In genomic region chr5:24620626-24621025, GRCm38 (mm10) we compare ENCODE assay signal across 30 mouse cellular contexts. TPM values are rescaled to one million over a fixed set of nuclear protein-coding genes. Genes with fewer than 3 reads are reported as not detected.
A peak's percentile ranks its signal among the peaks of the same experiment; 100 is the strongest.
DNase-seq lines count a peak whose midpoint lies in the region; ATAC-seq lines count a peak whose summit lies in the region.
"Had no signal": no experiment of that assay in that cellular context is flagged by ENCODE, and none has a peak within 500 bp of the region (broad histone marks: within the 10 kb centered on the region; RNA-seq: fewer than 3 reads in every experiment).

No protein-coding gene starts in this region.

- intact Hi-C loops in heart, postnatal 14 days (cut with DNase I): no loop called here

- no peak for ATAC-seq in limb, embryonic 12.5 days (ENCODE audit: insufficient number of reproducible peaks, insufficient read depth, low FRiP score, low TSS enrichment, low read depth)
- ATAC-seq in limb, embryonic 15.5 days (ENCODE audit: insufficient number of reproducible peaks, low FRiP score, low TSS enrichment, low read depth): no peak
- ATAC-seq: activated CD4-positive, CD25-positive, alpha-beta regulatory T cell, adult 4 months; inflammation-experienced regulatory T-cells, adult 6 months; midbrain, embryonic 13.5 days had no signal

- peak; percentile 26 for DNase-seq in cerebellum, adult 9-10 months
- DNase-seq in cerebellum, postnatal 4 days (ENCODE audit: low spot score in 2 of 2): no peak
- peak; percentile 85 for DNase-seq in heart, adult 11 months
- DNase-seq in heart, postnatal 14 days: no peak
- no peak for DNase-seq in limb, embryonic 10.5 days (ENCODE audit: low spot score)
- DNase-seq: adrenal gland, adult 2 months; adrenal gland, postnatal 36 days; cerebellum, adult 2 months; cerebellum, postnatal 36 days; embryo, embryonic 11 days; gastrocnemius, postnatal 25 days; heart, adult 18-20 months; heart, postnatal 4 days; liver; lung, adult 2 months; right cerebral cortex, postnatal 4 days had no signal

- H3K4me2 ChIP-seq in limb, embryonic 12.5 days: no peak overlapping the region
- no peak overlapping the region for H3K4me2 ChIP-seq in limb, embryonic 15.5 days
- H3K4me2 ChIP-seq: forebrain, embryonic 12.5 days; heart, embryonic 11.5 days; hindbrain, embryonic 14.5 days; midbrain, embryonic 13.5 days; neural tube, embryonic 12.5 days had no signal

- H3K27me3 ChIP-seq in limb, embryonic 12.5 days: peaks cover 49% of the 10 kb centered on the region
- H3K27me3 ChIP-seq in limb, embryonic 10.5 days (ENCODE audit: low read depth, poor library complexity, severe bottlenecking): peaks cover 61% of the 10 kb centered on the region
- H3K27me3 ChIP-seq in limb, embryonic 15.5 days: peaks cover 12% of the 10 kb centered on the region; the same call in 1 of the 2 replicates

- H3K4me3 ChIP-seq in limb, embryonic 12.5 days (replicated peaks): no peak overlapping the region
- no peak overlapping the region for H3K4me3 ChIP-seq in limb, embryonic 10.5 days
- H3K4me3 ChIP-seq in limb, embryonic 15.5 days: no peak overlapping the region
- H3K4me3 ChIP-seq: erythroblast, embryonic 14.5 days; forebrain, embryonic 12.5 days; midbrain, embryonic 13.5 days; neural tube, embryonic 12.5 days had no signal

- WGBS in limb, embryonic 12.5 days: 73% methylated on average over 8 of the region's 8 CpGs
- 72% methylated on average over 8 of the region's 8 CpGs for WGBS in limb, embryonic 10.5 days
- 65% methylated on average over 8 of the region's 8 CpGs for whole genome bisulfite sequencing in limb, embryonic 15.5 days

- no peaks in the 10 kb centered on the region for H3K9me3 ChIP-seq in limb, embryonic 12.5 days
- H3K9me3 ChIP-seq in limb, embryonic 10.5 days (replicated peaks): no peaks in the 10 kb centered on the region
- H3K9me3 ChIP-seq in limb, embryonic 15.5 days: no peaks in the 10 kb centered on the region
- H3K9me3 ChIP-seq: forebrain, embryonic 12.5 days; midbrain, embryonic 13.5 days; neural tube, embryonic 12.5 days had no signal

- H3K36me3 ChIP-seq in limb, embryonic 12.5 days: no peaks in the 10 kb centered on the region
- no peaks in the 10 kb centered on the region for H3K36me3 ChIP-seq in limb, embryonic 10.5 days
- no peaks in the 10 kb centered on the region for H3K36me3 ChIP-seq in limb, embryonic 15.5 days
- H3K36me3 ChIP-seq: forebrain, embryonic 12.5 days; midbrain, embryonic 13.5 days; neural tube, embryonic 12.5 days had no signal

- H3K9ac ChIP-seq in limb, embryonic 12.5 days (replicated peaks): no peak overlapping the region
- H3K9ac ChIP-seq in limb, embryonic 15.5 days: no peak overlapping the region
- H3K9ac ChIP-seq: forebrain, embryonic 12.5 days; hindbrain, embryonic 14.5 days; liver, embryonic 14.5 days; midbrain, embryonic 13.5 days; neural tube, embryonic 12.5 days had no signal

- H3K27ac ChIP-seq in limb, embryonic 12.5 days: peak overlapping the region; percentile 68; the same call in 1 of the 2 replicates
- no peak overlapping the region for H3K27ac ChIP-seq in limb, embryonic 10.5 days
- H3K27ac ChIP-seq in limb, embryonic 15.5 days: peak overlapping the region; percentile 77
- H3K27ac ChIP-seq: forebrain, embryonic 12.5 days; hindbrain, embryonic 14.5 days; liver, embryonic 14.5 days; macrophage; midbrain, embryonic 13.5 days; neural tube, embryonic 12.5 days; stomach, postnatal 0 days had no signal

- peaks cover 26% of the 10 kb centered on the region for H3K4me1 ChIP-seq in limb, embryonic 12.5 days (replicated peaks)
- H3K4me1 ChIP-seq in limb, embryonic 10.5 days: peaks cover 25% of the 10 kb centered on the region
- H3K4me1 ChIP-seq in limb, embryonic 15.5 days: peaks cover 32% of the 10 kb centered on the region

RNA-seq across cellular contexts. Expression of gene Smarcd3, which starts 3.6 kb away (rescaled TPM):
- total RNA-seq in heart, postnatal 14 days (2021): 10 to 100 TPM; 59.2 to 60.7 TPM
- 68.5 and 72.6 TPM in 2 replicates for polyA plus RNA-seq in limb, embryonic 12.5 days (2016; fragmentation: Nextera tagmentation; extraction: Ambion mirVana)
- polyA plus RNA-seq in limb, embryonic 10.5 days (2016; fragmentation: Nextera tagmentation; extraction: Ambion mirVana): 21.5 and 34.3 TPM in 2 replicates
- 32.4 and 37.2 TPM in 2 replicates for polyA plus RNA-seq in limb, embryonic 15.5 days (2015; fragmentation: Nextera tagmentation; extraction: Ambion mirVana)
- total RNA-seq: megakaryocyte-erythroid progenitor cell, adult 5-6 weeks had no signal
- polyA plus RNA-seq: erythroblast, embryonic 14.5 days had no signal

RNA-seq across cellular contexts. Expression of gene Chpf2, which starts 34.1 kb away (rescaled TPM):
- 10 to 100 TPM; 12.4 to 14.3 TPM for total RNA-seq in heart, postnatal 14 days (2021)
- polyA plus RNA-seq in limb, embryonic 12.5 days (2016; fragmentation: Nextera tagmentation; extraction: Ambion mirVana): 20.1 and 24.0 TPM in 2 replicates
- 15.1 and 19.0 TPM in 2 replicates for polyA plus RNA-seq in limb, embryonic 10.5 days (2016; fragmentation: Nextera tagmentation; extraction: Ambion mirVana)
- 37.7 and 39.5 TPM in 2 replicates for polyA plus RNA-seq in limb, embryonic 15.5 days (2015; fragmentation: Nextera tagmentation; extraction: Ambion mirVana)

RNA-seq across cellular contexts. Expression of gene Abcf2, which starts 43.4 kb away (rescaled TPM):
- total RNA-seq in heart, postnatal 14 days (2021): 10 to 100 TPM; 44.0 to 45.7 TPM
- polyA plus RNA-seq in limb, embryonic 12.5 days (2016; fragmentation: Nextera tagmentation; extraction: Ambion mirVana): 131 and 134 TPM in 2 replicates
- 177 and 197 TPM in 2 replicates for polyA plus RNA-seq in limb, embryonic 10.5 days (2016; fragmentation: Nextera tagmentation; extraction: Ambion mirVana)
- polyA plus RNA-seq in limb, embryonic 15.5 days (2015; fragmentation: Nextera tagmentation; extraction: Ambion mirVana): 97.2 and 98.2 TPM in 2 replicates

Comparison
In these comparisons a context has a peak if more than half of its experiments do, and no peak if none do; other contexts are left out.
1. DNase-seq: peak in cerebellum, adult 9-10 months (single experiment) and heart, adult 11 months (single experiment); none in cerebellum, postnatal 4 days (0 of 2), heart, postnatal 14 days (0 of 2) and limb, embryonic 10.5 days (single experiment).